Mouse (Mus musculus): ENCODE measurements around the gene Rfc5. TPM values are rescaled to one million over a fixed set of nuclear protein-coding genes. Genes with fewer than 3 reads are reported as not detected.
"Not testable (repeated sequence)": the region's sequence is repeated elsewhere in the genome, so short reads cannot be mapped to it uniquely, and the experiment has no call there.

Rfc5 gene
- polyA plus RNA-seq, 1 experiment from 2014 or later: 47.8 TPM

GRCm38 (mm10) chr5:117398007-117398550, 9.2 kb upstream of the Rfc5 start:
- H3K4me2 ChIP-seq (replicated peaks): no peak overlapping the region
- no peak for ATAC-seq
- H3K4me3 ChIP-seq (replicated peaks): no peak overlapping the region
- no peaks in the 10 kb centered on the region for H3K36me3 ChIP-seq
- H3K27me3 ChIP-seq: no peaks in the 10 kb centered on the region
- no peak overlapping the region for H3K27ac ChIP-seq
- WGBS: 24% methylated on average over 4 of the region's 5 CpGs
- H3K4me1 ChIP-seq (replicated peaks): no peaks in the 10 kb centered on the region
- H3K9ac ChIP-seq (replicated peaks): no peak overlapping the region
- H3K9me3 ChIP-seq: no peaks in the 10 kb centered on the region

GRCm38 (mm10) chr5:117397371-117397770, 8.5 kb upstream of the Rfc5 start:
- Histone ChIP-seq H3K4me2 (replicated peaks) (no peak overlapping the region), H3K9me3 (no peaks in the 10 kb centered on the region), H3K27ac (no peak overlapping the region), H3K9ac (replicated peaks) (no peak overlapping the region), H3K4me1 (replicated peaks) (no peaks in the 10 kb centered on the region), H3K4me3 (replicated peaks) (no peak overlapping the region), H3K27me3 (no peaks in the 10 kb centered on the region), H3K36me3 (no peaks in the 10 kb centered on the region)
- 78% methylated on average over 6 of the region's 6 CpGs for WGBS
- ATAC-seq: no peak

GRCm38 (mm10) chr5:117396596-117397014, 7.8 kb upstream of the Rfc5 start:
- Histone ChIP-seq H3K9me3 (0 out of 2 replicates have a peak, but pooled peaks cover 2% of the 10 kb centered on the region), H3K27ac (no peak overlapping the region), H3K27me3 (no peaks in the 10 kb centered on the region), H3K4me1 (replicated peaks) (no peaks in the 10 kb centered on the region), H3K9ac (replicated peaks) (no peak overlapping the region), H3K4me2 (replicated peaks) (no peak overlapping the region), H3K4me3 (replicated peaks) (no peak overlapping the region), H3K36me3 (no peaks in the 10 kb centered on the region)
- 63% methylated on average over 6 of the region's 6 CpGs for WGBS
- ATAC-seq: no peak

- 88% methylated on average over 5 of the region's 5 CpGs for WGBS
- Histone ChIP-seq H3K4me3 (replicated peaks) (no peak overlapping the region), H3K4me1 (replicated peaks) (no peaks in the 10 kb centered on the region), H3K36me3 (no peaks in the 10 kb centered on the region), H3K9me3 (peaks cover 4% of the 10 kb centered on the region; the same call in 1 of the 2 replicates), H3K9ac (replicated peaks) (no peak overlapping the region), H3K27ac (no peak overlapping the region), H3K27me3 (no peaks in the 10 kb centered on the region), H3K4me2 (replicated peaks) (no peak overlapping the region)
- ATAC-seq: no peak
These were observed 7.0 kb upstream of the Rfc5 start for GRCm38 (mm10) chr5:117395834-117396233.

- 83% methylated on average over 1 of the region's 1 CpGs for WGBS
- H3K4me3 ChIP-seq (replicated peaks): no peak overlapping the region
- H3K9ac ChIP-seq (replicated peaks): no peak overlapping the region
- no peak overlapping the region for H3K27ac ChIP-seq
- H3K27me3 ChIP-seq: no peaks in the 10 kb centered on the region
- no peaks in the 10 kb centered on the region for H3K36me3 ChIP-seq
- ATAC-seq: no peak
- peaks cover 4% of the 10 kb centered on the region; the same call in 1 of the 2 replicates for H3K9me3 ChIP-seq
- H3K4me1 ChIP-seq (replicated peaks): peaks cover 18% of the 10 kb centered on the region
- H3K4me2 ChIP-seq (replicated peaks): no peak overlapping the region
These were observed 2.0 kb upstream of the Rfc5 start for GRCm38 (mm10) chr5:117390895-117391294.

- Histone ChIP-seq H3K36me3 (peaks cover 24% of the 10 kb centered on the region), H3K4me1 (replicated peaks) (peaks cover 18% of the 10 kb centered on the region), H3K9ac (replicated peaks) (peak overlapping the region; percentile 74), H3K27me3 (no peaks in the 10 kb centered on the region), H3K4me3 (replicated peaks) (peak overlapping the region; percentile 54), H3K9me3 (peaks cover 4% of the 10 kb centered on the region; the same call in 1 of the 2 replicates), H3K27ac (peak overlapping the region; percentile 41), H3K4me2 (replicated peaks) (peak overlapping the region; percentile 62)
- WGBS: 10% methylated on average over 16 of the region's 16 CpGs
- peak; percentile 44; the same call in 1 of the 2 replicates for ATAC-seq
These were observed 523 bp downstream of the Rfc5 start for GRCm38 (mm10) chr5:117388296-117388751.

- Histone ChIP-seq H3K9me3 (no peaks in the 10 kb centered on the region), H3K36me3 (peaks cover 73% of the 10 kb centered on the region), H3K4me1 (replicated peaks) (peaks cover 12% of the 10 kb centered on the region), H3K4me3 (replicated peaks) (no peak overlapping the region), H3K27me3 (no peaks in the 10 kb centered on the region), H3K9ac (replicated peaks) (no peak overlapping the region), H3K27ac (no peak overlapping the region), H3K4me2 (replicated peaks) (no peak overlapping the region)
- ATAC-seq: no peak
- 82% methylated on average over 12 of the region's 12 CpGs for WGBS
These were observed 5.6 kb downstream of the Rfc5 start for GRCm38 (mm10) chr5:117383198-117383597.

- no peaks in the 10 kb centered on the region for H3K27me3 ChIP-seq
- WGBS: 82% methylated on average over 7 of the region's 7 CpGs
- H3K4me1 ChIP-seq (replicated peaks): no peaks in the 10 kb centered on the region
- no peak overlapping the region for H3K27ac ChIP-seq
- no peak overlapping the region for H3K4me2 ChIP-seq (replicated peaks)
- no peaks in the 10 kb centered on the region for H3K9me3 ChIP-seq
- no peak overlapping the region for H3K4me3 ChIP-seq (replicated peaks)
- H3K9ac ChIP-seq (replicated peaks): no peak overlapping the region
- H3K36me3 ChIP-seq: peaks cover 87% of the 10 kb centered on the region
- no peak for ATAC-seq
These were observed 7.1 kb downstream of the Rfc5 start for GRCm38 (mm10) chr5:117381785-117382184.

GRCm38 (mm10) chr5:117380199-117380598, 8.6 kb downstream of the Rfc5 start:
- H3K9me3 ChIP-seq: no peaks in the 10 kb centered on the region
- H3K27ac ChIP-seq: no peak overlapping the region
- H3K4me3 ChIP-seq (replicated peaks): no peak overlapping the region
- H3K4me2 ChIP-seq (replicated peaks): no peak overlapping the region
- no peaks in the 10 kb centered on the region for H3K27me3 ChIP-seq
- WGBS: 83% methylated on average over 4 of the region's 4 CpGs
- no peaks in the 10 kb centered on the region for H3K4me1 ChIP-seq (replicated peaks)
- H3K36me3 ChIP-seq: peaks cover 97% of the 10 kb centered on the region
- no peak overlapping the region for H3K9ac ChIP-seq (replicated peaks)
- ATAC-seq: no peak

- 95% methylated on average over 14 of the region's 14 CpGs for WGBS
- H3K9me3 ChIP-seq; H3K4me2 ChIP-seq (replicated peaks); H3K4me1 ChIP-seq (replicated peaks); H3K27ac ChIP-seq; H3K4me3 ChIP-seq (replicated peaks); H3K9ac ChIP-seq (replicated peaks); H3K27me3 ChIP-seq; ATAC-seq: not testable (repeated sequence)
- H3K36me3 ChIP-seq: peaks cover 97% of the 10 kb centered on the region
These were observed 11.1 kb downstream of the Rfc5 start for GRCm38 (mm10) chr5:117377731-117378130.

GRCm38 (mm10) chr5:117376331-117376761, 12.5 kb downstream of the Rfc5 start:
- H3K4me2 ChIP-seq (replicated peaks): no peak overlapping the region
- no peak for ATAC-seq
- no peak overlapping the region for H3K4me3 ChIP-seq (replicated peaks)
- no peaks in the 10 kb centered on the region for H3K4me1 ChIP-seq (replicated peaks)
- no peak overlapping the region for H3K9ac ChIP-seq (replicated peaks)
- WGBS: 81% methylated on average over 11 of the region's 11 CpGs
- no peaks in the 10 kb centered on the region for H3K27me3 ChIP-seq
- H3K9me3 ChIP-seq: no peaks in the 10 kb centered on the region
- no peak overlapping the region for H3K27ac ChIP-seq
- peaks cover 97% of the 10 kb centered on the region for H3K36me3 ChIP-seq

- Histone ChIP-seq H3K4me2 (replicated peaks) (no peak overlapping the region), H3K9me3 (no peaks in the 10 kb centered on the region), H3K27ac (no peak overlapping the region), H3K36me3 (peaks cover 97% of the 10 kb centered on the region), H3K27me3 (no peaks in the 10 kb centered on the region), H3K9ac (replicated peaks) (no peak overlapping the region), H3K4me3 (replicated peaks) (no peak overlapping the region), H3K4me1 (replicated peaks) (no peaks in the 10 kb centered on the region)
- WGBS: 93% methylated on average over 7 of the region's 7 CpGs
- ATAC-seq: no peak
These were observed 14.3 kb downstream of the Rfc5 start for GRCm38 (mm10) chr5:117374372-117375049.

Data from midbrain, embryonic 13.5 days (tissue).